Mouse (Mus musculus) thymus, adult 2 months (tissue): Measurements from ENCODE around the gene Rhod.
A peak's percentile ranks its signal among the peaks of the same experiment; 100 is the strongest.

Experiments
- CTCF ChIP-seq: fragments of 200-500 bp; IDR thresholded peaks from 2 replicates; pipeline ENCODE4 v1.5.1; 2012; ENCODE audit warnings: mild to moderate bottlenecking, control low read depth, low read length, moderate library complexity, borderline replicate concordance; ENCODE audit not compliant: control insufficient read depth, poor library complexity, insufficient read depth; ENCODE audit errors: extremely low read depth
- POLR2A ChIP-seq: fragments of 200-500 bp; IDR thresholded peaks from 2 replicates; pipeline ENCODE4 v1.6.1; 2012; ENCODE audit warnings: mild to moderate bottlenecking, low read length, control low read depth, moderate library complexity; ENCODE audit not compliant: control insufficient read depth, poor library complexity, insufficient read depth; ENCODE audit errors: extremely low read depth

DNA sequence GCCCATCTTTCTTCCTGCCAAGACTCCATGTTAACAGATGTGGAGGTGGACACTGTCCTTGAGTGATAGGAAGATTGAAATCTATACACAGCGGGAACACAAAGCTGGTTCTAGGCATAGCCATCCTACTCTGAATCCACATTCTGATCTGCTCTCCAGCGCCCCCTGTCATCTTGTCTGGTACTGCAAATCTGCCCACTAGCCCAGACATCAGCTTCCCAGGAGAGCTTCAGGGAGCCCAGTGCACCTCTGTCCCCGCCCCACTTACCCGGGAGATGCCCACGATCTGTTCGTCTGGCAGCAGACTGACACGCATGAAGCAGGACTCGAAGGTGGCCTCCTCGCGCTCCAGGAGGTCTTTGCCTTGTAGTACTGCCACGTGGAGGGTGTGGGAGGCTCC is 17.0 kb upstream of the Rhod start:
- TF ChIP-seq POLR2A (no peak), CTCF (peak; percentile 58; the same call in 1 of the 2 replicates)
